Mouse (Mus musculus) c-Kit-positive CD71-positive TER-119-positive erythroid progenitor cells, embryonic 14.5 days (primary cell): ENCODE measurements at regions not wholly inside any gene's neighbourhood (a gene's known extent, or its start where the extent isn't known, plus 50 kb on each side); places are given as distances from the start of the nearest gene placed in this dataset.

Experiments used
- DNase-seq: peaks from one replicate; pipeline ENCODE4 v3.0.0-alpha.2; 2013; ENCODE audit warnings: low spot score

DNA sequence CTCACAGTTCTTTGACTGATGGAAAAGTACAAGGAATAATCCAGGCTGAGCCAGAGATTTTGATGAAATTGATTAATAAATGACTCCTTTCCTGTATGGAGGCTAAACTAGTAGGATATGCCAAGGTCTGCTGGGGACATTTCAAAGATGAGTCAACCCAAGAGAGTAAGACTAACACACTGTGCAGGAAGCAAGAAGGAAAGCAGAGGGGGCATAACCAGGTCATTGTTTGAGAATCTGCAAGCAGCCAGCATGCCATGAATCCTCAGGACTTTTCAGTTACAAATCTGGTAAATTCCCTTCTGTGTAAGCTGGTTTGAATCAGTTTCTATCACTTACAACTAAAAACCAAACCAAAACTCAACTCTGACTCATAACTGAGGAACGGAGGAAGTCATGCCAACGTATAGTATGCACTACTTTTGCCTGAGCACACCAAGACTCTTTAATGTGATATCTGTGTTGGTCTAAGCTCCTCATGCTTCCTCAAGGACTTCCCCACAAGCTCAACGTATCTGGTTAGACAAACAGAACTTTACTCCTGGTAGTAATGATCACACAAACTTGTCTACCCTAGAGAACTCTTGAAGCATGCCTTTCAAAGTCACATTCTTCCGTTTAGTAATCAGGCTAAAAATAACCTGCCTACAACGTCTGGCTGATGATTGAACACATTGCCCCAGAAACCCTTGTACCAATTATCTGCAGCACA lies 314.0 kb upstream of the Adamts9 start:
- DNase-seq, result no peak

DNA sequence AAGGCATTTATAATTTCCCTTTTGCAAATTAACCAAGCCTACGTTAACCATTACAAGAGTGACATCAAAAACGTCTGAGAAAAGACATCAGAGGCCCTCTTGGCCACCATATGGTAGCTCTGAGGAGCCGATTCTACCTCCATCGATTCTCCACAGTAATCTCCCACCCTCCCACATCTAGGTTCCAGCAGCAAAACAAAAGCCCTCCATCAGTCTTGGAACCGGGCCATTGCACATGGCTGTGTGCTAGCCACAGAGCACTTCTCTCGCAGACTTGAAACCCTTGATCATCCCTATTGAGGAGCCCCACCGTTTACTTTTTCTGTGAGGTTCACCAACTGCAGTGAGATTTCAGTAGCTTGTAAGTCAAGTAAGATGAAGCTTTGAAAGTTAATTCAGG lies 310.5 kb upstream of the Adamts9 start:
- no peak for DNase-seq

DNA sequence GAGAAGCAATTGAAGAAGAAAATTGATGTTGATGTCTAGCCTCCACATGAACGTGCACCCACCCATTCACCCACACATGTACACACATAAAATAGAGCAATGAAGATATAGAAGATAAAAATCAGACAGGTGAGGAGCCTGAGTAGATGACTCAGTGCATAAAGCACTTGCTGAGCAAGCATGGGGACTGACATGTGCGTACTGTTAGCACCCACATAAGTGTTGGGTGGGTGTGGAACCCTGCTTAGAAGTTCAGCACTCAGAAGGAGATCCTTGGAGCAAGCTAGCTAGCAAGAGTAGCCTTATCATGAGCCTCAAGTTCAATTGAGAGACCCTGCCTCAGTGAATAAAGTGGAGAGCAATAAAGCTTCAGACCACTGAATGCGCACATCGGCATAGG lies 305.7 kb upstream of the Adamts9 start:
- DNase-seq, result no peak

DNA sequence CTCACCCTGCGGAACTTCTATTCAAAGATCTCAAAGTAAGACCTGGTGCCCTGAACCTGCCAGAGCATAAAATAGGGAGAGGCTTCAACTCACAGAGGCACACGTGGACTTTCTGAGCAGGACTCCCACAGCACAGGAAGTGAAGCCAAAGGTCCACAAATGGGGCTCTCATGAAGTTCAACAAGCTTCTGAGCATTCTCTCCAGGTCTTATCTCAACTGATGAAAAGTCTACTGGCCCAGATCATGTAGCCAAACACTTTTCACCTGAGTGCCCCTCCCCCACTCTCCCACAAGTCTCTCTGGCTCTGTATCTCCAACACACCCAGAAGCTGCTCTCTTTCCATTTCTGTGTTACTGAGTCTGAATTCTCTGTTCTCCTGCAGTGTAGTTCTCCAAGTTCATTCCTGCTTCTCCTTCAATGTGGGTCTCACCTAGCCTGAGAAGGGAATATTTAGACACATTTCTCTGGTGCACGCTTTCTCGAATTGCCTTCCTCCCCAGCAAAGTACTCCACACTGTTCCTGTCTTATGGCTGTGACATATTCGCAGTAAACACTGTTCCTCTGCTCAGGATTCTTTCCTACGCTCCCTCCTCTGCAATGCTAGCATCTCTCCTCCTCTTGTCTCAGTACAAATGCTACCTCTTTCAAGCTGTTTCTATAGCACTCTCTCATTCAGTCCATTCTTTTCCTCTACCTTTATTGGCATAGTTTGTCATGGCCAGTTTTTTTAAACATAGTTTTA lies 303.4 kb upstream of the Adamts9 start:
- DNase-seq, result no peak

DNA sequence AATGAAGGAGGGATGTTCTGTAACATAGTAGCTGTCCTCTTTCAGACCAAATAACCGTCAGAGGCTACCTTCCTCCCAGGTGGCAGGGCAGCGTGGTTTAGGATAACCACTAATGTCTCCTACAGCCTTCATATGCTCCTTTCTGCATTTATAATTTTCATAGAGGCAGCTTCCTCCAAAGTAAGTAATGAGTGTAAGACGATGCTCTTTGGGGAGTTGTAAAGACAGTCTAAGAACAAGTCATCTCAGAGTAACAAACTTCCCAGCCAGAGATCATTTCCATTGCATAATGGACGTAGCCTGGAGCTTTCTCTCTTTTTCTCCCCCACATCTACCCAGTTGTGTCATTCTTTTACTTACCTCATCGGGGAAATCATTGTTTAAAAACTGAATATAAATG lies 292.3 kb upstream of the Adamts9 start:
- no peak for DNase-seq

DNA sequence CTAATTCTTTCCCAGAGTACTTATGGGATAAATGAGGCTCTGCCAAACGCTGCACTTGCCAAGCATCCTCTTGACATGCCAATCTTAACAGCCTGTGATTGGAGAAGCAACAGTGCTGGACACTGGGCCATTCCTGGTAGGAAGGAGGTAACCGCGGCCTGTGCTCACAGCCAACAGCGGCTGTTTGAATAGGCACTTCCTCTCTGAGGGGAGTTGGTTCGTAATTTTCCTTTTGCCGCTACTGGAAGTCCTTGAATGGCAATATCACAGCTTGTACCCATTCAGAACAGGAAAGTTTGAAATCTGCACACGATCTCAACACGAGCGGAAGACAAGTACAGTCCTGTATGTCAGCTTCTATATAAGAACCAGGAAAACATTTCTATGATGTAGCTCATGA lies 289.3 kb upstream of the Adamts9 start:
- DNase-seq, result no peak

DNA sequence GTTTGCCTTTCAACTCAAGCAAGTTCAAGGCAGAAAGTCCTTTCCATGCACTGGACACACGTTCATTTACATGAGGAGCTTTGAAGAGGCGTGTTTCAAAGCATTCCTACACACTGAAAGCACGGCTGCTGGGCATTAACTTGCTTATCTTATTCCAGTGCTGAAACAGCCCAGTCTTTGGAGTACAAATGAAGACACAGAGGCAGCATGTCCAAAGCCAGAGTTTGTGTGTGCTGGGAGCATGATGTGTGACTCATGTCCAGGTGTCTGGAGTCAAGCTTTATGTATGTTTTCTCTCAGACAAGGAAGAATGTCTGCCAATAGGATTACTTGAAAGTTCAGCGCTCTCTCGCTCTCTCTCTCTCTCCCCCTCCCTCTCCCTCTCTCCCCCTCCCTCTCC lies 287.2 kb upstream of the Adamts9 start:
- DNase-seq, result no peak

DNA sequence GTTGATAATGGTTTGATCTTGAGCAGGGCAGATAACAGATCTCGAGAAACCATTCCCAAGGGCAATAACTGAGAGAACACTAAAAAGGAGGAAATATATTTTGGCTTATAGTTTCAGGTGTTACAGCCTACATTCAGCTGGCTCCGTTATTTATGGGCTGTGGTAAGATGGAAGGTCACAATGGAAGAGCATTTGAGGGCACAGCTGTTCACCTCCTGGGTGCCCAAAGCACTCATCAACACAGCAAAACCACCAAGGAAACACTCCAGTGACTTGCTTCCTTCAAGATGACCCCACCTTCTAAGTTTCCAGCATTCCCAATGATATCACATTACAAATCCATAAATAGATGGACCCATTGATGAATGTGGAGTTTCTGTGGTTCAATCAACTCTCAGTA lies 286.0 kb upstream of the Adamts9 start:
- no peak for DNase-seq

DNA sequence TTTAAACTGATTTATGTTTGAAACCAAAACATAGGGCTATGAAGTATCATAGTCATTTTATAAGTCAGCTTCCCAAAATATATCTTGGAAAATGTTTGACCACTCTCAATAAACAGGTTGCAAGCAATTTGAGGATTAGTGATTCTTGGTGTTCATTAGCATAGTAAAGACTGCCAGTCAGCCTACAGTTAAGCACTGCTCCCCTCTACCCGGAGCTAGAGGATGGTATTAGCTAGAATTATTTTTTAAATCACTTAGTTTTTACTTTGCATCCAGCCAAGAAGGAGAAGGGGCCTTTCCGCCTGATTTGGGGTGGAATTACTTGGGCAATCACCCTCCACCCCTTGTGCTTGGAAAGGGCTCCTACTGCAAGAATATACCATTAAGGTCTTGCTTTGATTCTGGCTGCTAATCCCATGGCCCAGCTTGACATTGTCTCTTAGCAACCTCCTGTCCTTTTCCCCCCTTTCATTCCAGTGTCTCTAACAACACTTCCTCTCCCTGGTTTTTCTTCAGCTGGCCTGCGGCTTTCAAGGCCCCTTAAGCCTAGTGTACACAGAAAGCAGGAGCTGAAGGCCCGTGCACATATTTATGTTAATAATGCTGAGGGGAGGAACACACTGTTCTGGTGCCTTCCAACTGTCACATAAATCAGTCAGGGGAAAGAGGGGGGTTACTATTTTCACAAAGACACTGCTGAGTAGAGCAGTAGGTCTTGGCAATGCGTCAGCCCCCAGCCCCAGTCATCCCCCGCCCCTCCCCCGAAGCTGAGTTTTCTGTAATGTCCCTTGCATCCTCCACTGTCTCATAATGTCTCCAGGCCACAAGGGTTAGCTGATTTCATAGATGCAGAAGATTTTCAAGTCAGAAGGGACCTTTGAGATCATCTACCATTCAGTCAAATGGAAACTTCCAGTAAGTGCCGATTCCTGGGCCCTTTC lies 280.6 kb upstream of the Adamts9 start:
- no peak for DNase-seq

DNA sequence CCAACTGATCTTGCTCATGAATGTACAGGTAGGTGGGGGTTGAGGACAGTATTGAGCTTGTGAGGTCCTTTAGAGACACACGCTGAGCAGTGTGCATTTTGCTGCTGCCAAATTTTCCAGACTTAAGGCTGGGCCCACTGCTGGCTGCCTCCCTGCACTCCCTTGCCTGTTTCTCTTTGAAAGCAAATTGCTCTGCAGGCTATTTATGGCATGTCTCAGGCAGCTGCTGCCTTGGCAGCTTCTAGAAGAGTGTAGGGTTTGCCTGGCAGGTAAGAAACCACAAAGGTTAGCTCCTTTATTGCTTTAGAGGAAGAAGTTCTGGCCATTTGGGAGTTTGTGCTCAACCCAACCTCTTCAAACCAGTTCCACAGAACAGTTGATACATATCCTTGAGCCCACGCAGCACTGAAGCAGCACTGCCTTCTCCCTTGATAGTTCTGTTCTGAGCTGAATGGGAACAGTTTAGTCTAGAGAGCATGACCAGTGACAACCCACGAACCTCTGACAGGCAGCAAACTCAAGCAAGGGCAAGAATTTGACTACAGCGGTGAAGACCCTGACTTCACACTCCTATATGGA lies 274.8 kb upstream of the Adamts9 start:
- DNase-seq, result no peak

DNA sequence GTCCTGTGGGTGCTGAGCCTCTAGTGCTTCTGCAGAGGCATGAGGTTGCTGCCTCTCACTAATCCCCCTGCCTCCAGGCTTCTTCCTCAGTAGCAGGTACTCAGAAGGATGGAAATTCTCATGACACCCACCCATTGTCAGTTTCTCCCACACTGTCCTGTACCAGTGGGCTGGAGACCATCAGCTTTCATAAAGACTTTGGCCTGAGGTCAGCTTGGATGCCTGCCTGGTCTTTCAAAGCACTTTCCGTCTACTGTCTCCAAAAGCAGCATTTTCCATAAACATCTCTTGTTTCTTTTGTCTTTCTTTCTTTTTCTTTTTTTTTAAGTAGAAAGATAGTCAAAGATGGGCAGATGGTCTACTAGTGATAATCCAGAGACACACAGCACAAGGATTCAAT lies 257.6 kb upstream of the Adamts9 start:
- no peak for DNase-seq

DNA sequence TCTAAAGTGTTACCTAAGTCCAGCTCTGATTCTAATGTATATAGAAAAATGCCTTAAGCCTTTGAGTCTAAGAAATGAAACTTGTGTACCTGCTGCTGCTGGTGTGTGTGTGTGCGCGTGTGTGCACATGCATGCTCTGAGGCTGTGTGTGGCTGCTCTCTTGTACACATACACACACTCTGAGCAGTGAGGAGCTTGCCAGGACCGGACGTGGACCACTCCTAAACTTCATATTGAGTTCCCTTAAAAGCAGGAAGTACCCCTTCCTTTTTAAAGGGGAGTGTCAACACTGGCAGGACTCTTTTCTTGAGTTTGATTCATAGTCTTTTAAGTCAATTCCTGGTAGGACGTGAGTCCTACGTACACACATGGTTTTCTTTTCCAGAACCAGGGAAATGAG lies 251.4 kb upstream of the Adamts9 start:
- DNase-seq, result no peak

DNA sequence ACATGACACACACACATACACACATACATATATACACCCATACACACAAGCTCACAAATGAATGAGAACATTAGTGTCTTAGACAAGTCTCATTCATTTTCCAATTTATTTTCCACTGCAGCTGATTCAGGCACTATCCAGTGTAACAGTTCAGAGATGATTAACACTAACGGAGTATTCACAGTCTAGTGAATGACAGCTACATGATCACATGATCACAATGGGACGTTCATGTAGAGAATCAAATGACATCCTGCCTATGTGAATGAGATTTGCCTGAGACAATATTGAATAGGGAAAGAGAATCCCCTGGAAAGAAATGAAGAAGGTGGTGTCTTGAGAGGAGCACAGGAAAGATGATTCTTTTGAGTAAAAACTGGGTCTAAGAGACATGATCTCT lies 249.7 kb upstream of the Adamts9 start:
- no peak for DNase-seq

DNA sequence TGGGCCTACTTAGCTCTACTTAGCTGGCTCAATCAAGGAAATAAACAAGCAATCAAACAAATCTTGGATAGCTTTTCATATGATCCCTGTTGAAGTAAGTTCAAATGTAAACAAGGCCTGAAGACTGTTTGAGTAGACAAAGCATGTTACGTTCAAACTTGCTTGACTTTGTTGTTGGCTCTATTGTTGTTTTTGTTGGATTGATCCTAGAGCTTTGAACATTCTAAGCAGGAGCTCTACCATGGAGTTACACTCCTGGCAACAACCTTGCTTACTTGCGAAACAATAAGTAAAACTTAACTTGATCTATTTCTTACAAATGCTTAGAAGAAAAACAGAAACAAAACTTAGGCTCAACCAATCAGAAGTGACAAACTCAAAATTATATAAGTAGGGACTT lies 247.7 kb upstream of the Adamts9 start:
- DNase-seq, result no peak

DNA sequence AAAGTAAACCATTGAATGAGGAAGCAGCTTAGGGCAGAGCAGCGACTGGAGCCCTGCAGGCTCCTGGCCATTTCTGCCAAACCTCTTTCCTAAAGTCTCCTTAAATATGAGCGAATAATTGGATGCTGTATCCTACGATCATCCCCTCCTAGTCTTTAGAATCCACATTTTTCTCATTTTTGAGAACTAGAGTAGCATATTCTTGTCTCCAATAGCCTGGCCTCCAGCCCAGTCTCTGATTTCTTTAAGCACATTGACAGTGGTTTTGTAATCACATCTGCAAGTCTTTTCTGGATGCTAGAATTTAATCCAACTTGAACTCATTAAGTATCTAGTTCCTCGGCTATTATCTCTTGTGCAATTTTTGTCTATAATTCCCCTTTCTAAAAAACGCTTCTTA lies 225.2 kb upstream of the Adamts9 start:
- no peak for DNase-seq

DNA sequence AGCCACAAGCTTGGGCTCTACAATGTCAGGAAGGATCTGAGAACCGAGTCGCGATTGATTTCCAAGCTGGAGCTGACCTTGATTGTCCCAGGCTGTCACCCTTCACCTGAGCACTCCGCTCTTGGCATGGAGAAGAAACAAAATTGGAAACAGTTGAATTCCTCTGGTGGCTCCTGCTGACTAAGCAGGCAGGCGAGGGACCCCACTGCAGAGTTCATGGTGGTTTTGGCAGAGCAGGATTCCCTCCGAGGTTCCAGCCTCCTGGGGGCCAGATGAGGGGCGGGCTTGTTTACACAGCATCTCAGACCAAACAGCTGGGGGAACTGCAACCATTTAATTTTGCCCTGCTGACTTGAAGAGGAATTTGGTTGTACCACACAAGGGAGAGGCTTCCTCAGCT lies 224.0 kb upstream of the Adamts9 start:
- no peak for DNase-seq

DNA sequence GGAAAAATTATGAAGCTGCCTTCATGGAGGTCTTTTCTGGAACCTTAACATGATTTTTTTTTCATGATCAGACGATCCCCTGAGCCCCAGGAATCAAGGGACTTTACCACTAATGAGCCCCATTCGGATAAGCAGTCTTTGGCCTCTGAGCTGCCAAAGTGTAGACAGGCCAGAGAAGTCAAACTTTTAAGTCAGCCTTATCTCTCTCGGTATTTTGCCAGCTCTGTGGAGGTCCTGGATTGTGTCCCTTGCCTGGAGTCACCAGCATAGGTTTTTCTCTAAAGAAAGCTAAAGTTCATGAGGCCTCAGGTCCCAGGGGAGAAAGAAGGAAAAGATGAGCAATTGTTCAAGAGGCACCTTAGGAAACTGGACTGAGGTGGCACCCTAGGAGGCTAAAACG lies 222.7 kb upstream of the Adamts9 start:
- DNase-seq, result no peak

DNA sequence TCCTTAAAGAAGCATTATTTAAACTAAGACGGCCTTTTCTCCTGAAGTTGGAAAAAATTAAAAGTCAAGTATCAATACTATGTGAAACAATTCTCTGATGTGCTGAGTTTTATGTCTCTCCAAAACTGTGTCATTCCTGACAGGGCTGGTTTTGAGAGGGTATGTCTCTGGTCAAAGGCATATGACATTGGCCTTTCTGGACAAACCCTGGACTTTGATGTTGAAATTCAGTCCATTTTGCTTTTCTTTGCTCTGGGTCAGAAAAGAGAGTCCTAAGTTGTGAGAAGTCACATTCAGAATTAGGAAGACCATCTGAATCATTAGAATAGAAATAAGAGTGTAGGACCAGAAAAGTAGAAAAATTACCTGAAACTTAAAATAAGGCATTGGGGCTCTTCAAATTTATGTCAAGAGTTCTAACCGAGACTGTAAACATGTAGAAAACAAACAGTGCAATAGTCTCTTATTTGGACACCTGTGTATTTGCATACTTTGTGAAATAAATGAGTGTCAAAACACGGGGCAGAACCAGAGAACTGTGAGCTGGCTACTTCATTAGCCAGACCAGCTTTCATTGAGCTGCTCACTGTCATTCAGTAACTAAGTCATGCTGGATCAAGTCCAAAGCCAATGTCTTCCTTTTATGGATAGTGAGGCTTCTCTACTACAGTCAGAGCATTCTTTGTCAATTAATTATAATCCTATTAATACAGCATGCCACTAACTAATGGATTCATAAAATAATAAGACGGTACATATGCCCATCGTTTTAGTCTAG lies 209.3 kb upstream of the Adamts9 start:
- DNase-seq, result no peak

DNA sequence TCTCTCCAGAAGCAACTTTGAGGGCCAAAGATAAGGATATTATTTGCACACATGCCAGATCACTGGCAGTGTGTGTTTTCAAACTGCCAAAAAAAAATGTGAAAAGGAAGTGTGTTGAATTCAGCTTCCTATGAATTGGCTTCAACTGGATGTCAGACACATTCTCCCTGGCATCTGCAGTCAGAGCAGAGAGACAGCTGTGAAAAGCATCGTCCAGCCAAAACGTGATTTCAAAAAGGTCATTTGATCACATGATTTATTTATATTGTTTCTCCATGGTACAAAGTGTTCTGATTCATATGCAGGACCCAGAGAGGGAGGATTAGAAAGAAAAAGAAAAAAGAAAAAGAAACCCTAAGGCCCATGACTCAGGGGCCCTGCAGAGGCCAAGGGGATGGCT lies 207.2 kb upstream of the Adamts9 start:
- DNase-seq, result no peak

DNA sequence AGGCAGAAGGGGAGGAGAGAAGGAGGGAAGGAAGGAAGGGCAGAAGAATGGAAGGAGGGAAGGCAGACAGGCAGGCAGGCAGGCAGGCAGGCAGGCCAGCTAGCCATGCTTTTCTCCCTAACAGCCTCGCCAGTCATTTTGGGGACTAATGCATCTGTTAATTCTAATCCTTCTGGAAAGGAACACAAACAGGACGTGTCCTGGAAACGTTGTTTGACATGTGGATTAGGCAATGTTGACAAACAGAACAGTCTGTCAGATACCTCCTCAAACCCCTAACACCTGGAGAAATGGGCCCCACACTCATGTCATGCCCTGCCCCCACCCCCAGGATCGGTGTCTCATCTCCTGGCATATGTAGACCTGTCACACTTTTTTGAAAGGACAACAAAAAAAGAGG lies 206.7 kb upstream of the Adamts9 start:
- DNase-seq, result no peak

DNA sequence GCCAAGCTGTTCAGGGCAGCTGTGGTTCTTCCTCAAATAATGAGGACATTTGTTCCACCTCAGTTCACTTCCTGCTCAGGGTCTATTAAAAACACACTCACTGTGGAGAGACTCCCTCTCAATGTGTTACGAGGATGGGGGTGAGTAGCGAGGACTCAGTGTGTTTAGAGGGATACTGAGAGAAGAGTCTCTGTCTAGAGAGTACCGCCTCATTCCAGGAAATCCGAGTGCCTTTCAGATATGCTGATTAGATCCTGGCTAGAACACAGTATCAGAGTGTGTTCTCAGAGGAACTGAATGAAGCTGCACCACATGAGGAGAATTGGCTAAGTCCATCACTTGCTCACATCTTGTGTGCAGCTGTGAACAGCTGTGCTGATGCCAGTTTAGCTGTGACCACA lies 197.0 kb upstream of the Adamts9 start:
- no peak for DNase-seq

DNA sequence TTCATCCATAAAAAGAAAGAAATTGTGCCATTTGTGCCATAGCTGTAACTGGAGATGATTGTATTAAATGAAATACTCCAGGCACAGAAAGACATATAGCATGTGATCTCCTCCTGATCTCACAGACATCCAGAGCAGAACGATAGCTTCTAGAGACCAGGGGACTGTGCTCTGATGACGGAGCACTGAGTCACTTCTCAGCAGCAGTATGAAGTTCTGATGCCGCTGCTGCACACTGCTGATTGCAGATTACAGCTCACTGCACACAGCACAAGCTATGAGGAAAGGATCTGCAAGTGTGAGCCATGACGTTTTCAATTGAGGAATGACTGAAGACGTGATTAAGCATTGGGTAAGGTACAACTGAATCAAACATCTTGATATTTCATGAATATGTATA lies 190.6 kb upstream of the Adamts9 start:
- DNase-seq, result no peak
